Mouse (Mus musculus) kidney, adult 9 months (tissue): ENCODE results near the gene Cfap61.

Experiments used
- DNase-seq: peaks from one replicate; pipeline ENCODE4 v3.0.0; 2022

Gene Cfap61

GRCm38 (mm10) chr2:146015341-146016186 lies 81.0 kb downstream of the Cfap61 start:
- DNase-seq: no peak

GRCm38 (mm10) chr2:146022846-146023245 lies 88.3 kb downstream of the Cfap61 start:
- DNase-seq: no peak

GRCm38 (mm10) chr2:146043640-146044039 lies 109.1 kb downstream of the Cfap61 start:
- DNase-seq: no peak

DNA sequence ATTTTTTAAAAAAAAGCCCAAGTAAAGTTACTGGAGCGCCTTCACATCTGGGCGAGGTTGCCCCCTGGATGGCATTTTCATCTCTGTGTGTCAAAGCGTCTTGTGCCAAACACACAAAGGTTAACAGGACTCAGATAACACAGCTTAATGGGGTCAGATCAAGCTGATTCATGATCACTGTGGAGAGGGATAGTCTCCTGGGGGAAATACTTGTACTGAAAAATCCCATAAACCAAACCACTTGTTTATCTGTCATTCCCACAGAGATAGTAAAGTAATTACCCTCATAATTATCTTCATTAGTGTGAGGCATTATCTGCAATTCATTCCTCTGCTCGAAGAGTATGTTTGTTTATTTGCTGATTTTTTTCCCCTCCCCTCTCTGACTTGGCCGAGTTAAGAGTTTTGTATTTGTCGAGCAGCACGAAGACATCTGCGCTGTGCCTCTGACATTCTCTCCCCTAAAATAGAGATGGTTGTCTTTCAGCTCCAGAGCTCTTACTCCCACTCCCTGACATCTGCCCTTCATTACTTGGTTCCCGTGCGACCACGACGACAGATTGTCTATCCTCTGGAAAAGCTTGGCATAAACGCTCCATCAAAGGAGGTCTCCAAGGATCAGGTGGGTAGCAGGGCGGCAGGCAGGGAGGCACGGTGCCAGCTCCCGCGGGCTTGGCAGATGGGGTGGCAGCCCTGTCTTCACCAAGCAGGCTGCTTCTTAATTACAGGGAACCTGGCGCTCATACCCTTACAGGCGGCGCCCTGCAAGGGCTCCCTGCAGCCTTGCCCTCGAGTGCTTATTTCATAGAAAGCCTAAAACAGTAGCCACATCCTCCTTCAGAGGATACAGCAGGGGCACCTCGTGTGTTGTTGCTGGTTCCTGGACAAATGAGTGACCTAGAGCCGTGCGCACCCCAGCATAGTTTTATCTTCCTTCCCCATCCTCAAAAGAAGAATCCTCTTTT lies 110.6 kb downstream of the Cfap61 start:
- peak; percentile 1 for DNase-seq

GRCm38 (mm10) chr2:146047691-146048090 lies 113.1 kb downstream of the Cfap61 start:
- DNase-seq: no peak

DNA sequence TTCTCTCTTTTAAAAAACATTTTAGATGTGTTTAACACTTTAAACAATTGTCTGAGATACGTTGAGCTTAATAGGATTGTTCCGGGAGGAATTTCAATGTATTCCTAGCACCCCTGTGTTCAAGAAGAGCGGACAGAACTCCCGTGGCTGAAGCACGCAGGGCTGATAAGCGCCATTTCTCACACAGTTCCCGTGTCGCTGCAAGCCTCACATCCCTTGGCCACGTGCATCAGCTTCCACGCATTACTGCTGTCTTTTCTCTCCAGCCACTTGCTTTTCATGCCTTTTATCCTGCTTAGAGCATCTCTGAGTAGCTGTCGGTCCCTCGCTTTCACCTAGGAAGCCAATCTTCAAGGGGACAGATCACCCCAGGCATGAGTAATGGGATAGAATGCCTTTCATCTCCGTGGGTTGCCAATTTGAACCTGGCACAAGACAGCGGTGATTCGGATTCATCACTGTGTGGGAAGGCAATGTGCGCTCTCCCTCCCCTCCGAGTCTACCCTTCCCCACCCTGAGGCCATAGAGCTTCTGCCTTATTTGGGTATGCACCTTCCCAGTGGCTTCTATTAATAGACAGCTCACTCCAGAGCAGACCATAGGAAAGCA lies 113.7 kb downstream of the Cfap61 start:
- no peak for DNase-seq

GRCm38 (mm10) chr2:146049339-146049738 lies 114.8 kb downstream of the Cfap61 start:
- no peak for DNase-seq

- DNase-seq: no peak
Observed at GRCm38 (mm10) chr2:146050069-146050468, 115.5 kb downstream of the Cfap61 start.

DNA sequence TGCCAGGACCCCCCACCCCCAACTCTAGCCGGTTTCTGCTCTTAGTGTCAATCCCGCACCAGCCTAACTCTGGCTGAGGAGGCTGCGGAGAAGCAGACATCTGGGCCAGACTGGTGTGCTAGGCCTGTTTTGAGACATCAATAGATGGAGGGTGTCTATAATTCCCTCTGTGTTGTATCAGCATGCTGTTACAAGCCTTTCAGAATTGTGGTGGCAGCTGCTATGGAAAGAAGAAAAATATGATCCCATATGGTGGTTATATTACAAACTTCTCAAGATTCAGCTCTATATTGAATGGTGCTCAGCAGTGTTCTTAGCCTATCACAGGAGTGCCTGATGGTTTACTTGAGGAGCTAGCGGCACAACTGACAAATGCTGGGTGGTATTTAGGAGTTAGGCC lies 116.8 kb downstream of the Cfap61 start:
- DNase-seq: no peak

GRCm38 (mm10) chr2:146057123-146057522 lies 122.5 kb downstream of the Cfap61 start:
- DNase-seq: no peak

DNA sequence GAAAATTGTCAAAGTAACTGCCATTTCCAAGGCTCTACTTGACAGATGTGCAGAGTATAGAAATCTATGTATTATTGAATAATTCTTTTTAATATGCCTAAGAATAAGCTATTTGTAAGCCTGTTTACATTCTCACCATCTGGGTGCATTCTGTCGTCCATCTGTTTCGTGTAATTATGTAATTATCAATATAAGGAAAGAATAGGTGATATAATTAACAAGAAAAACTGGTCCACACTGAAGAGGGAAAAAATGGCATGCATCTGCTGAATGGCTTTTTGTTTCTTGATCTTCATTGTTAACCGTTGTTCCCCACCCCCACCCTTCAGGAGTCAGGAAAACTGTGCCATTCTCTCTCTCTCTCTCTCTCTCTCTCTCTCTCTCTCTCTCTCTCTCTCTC lies 124.2 kb downstream of the Cfap61 start:
- no peak for DNase-seq

DNA sequence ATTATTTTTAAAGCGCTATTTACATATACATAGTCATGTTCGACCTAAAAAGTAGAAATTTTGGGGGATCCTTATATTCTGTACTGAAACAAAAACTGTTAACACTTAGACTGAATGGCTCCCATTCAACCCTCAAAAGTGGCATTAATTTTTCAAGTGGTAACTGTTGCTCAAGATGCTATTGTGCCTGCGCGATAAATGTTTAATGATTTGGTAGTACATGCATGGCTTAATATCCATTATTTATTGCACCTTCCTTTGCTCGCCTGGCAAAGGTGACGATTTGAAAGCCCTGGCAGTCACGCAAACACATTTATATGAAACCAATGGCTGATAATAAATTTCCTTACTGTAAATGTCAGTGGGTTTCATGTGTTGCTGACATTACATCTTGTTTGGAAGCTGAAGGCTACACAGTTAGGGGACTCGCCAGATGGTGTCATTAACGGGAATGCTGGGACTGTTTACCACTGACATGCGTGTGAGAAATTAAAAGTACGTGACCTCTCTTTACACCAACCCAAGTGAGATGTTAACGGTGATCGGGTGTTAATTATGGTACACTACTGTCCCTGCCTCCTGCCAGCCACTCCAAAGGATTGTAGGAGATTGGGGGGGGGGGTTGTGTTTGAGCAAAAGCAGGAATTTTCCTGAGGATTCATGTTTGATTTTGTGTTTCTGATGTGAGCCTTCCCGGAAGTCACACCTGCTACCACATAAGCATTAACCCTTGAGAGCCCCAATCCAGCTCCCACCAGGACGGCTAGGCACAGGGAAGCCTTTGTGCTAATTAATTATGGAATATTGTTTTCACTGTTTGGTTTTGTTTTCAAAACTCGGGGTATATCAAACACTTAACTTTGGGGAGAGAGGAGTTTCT lies 127.1 kb downstream of the Cfap61 start:
- DNase-seq: no peak

DNA sequence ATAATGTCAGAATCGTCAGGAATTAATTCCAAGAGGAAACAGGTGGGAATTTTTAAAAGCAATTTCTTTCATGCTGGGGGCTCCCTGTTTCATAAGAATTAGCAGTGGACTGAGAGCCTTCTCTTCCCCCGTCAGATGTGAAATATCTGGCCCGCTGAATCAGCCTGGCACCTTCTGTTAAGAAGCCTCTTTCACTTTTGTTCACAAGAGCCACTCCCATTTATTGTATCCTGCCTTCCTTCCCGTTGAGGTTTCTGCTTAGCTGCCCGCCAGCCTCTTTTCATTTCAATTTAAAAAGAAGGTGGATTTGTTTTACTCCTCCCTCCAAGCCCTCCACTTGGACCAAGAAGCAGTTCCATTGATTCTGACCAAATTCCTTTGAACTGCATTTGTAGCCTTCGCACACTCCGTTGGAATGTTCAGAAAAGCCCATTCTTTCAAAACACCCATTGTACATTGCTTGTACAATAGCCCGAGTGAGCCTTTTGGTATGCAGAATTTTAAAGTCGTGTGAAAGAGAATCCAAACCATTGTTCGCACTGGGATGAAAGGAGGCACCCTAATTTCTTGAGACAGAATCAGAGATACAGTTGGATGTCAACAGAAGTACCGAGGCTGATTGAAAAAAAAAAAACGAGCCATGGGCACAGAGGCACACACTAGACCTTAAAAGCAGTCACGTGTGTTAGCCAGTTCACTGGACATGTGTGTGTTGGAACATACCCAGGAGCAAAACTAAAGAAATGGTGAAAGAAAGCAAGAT lies 127.9 kb downstream of the Cfap61 start:
- DNase-seq: no peak

- no peak for DNase-seq
Observed at GRCm38 (mm10) chr2:146063093-146064074, 128.8 kb downstream of the Cfap61 start.

GRCm38 (mm10) chr2:146067364-146067763 lies 132.8 kb downstream of the Cfap61 start:
- DNase-seq: no peak

GRCm38 (mm10) chr2:146073300-146073699 lies 138.7 kb downstream of the Cfap61 start:
- no peak for DNase-seq

GRCm38 (mm10) chr2:146077117-146077516 lies 142.5 kb downstream of the Cfap61 start:
- DNase-seq: no peak

DNA sequence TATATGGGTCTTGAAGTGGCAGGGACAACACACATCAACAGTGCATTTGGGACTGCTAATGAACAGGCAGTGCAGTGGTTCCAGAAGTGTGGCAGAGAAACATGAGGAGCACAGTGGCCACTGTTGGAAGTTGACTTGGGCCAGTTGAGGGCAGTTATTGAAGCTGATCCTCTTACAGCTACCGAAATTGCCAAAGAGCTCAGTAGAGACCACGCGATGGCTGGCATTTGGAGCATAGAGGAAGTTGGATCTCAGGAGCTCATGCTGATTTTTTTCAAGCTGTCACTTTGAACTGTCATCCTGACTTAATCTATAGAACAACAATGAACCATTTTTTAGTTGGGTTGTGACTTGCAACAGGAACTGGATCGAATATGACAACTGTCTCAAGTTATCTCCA lies 145.7 kb downstream of the Cfap61 start:
- DNase-seq: no peak

GRCm38 (mm10) chr2:146083326-146083871 lies 148.8 kb downstream of the Cfap61 start:
- no peak for DNase-seq

- no peak for DNase-seq
Observed at GRCm38 (mm10) chr2:146087411-146087810, 152.8 kb downstream of the Cfap61 start.
